Mouse (Mus musculus): ENCODE measurements around the gene Klf1. TPM values are rescaled to one million over a fixed set of nuclear protein-coding genes. Genes with fewer than 3 reads are reported as not detected.
A peak's percentile ranks its signal among the peaks of the same experiment; 100 is the strongest.

Klf1 gene
- polyA plus RNA-seq, 1 experiment from 2014 or later = 5.4 TPM

DNA sequence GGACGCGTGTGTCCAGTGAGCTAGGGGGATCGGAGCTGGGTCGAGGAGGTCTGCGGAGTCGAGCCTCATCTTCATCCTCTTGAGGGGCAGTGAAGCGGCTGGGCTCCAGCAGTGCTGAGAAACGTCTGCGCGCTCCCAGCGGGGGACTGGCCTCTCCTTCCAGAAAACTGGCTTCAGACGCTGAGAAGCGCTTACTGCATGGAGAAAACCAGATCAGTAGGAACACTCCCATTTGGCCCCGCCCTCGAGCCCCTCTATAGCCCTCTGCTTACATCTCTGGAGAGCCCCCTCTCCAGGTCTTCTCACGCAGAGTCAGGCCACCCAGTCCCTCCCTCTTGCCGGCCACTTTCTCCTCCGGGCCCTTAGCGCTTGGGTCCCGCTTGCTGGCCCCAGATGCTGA lies 16.1 kb downstream of the Klf1 start:
- 0 out of 2 replicates have a peak, but pooled peaks cover 4% of the 10 kb centered on the region for H3K36me3 ChIP-seq

DNA sequence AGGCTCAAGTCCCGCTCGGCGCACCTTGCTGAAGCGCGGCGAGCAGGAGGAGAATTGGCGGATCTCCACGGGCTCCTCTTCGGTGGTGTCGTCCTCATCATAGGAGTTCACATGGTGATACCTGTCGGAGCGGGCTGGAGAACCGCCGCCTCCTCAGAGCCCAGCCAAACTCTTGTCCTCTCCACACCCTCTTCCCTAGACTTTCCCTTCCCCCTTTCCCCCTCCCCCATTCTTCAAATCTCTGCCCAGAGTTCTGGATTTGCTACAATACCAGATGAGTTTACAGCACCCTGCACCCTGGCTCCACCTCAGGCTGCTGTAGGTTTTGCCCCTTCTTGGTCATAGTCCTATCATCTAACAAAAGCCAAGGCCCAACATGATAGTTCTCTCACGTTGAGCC lies 16.9 kb downstream of the Klf1 start:
- Histone ChIP-seq H3K36me3 (0 out of 2 replicates have a peak, but pooled peaks cover 4% of the 10 kb centered on the region), H3K27ac (no peak overlapping the region), H3K4me3 (no peak overlapping the region), H3K9me3 (no peaks in the 10 kb centered on the region), H3K9ac (no peak overlapping the region), H3K27me3 (peaks cover 46% of the 10 kb centered on the region), H3K4me2 (replicated peaks) (no peak overlapping the region), H3K4me1 (peaks cover under 1% of the 10 kb centered on the region; the same call in 1 of the 2 replicates)
- 93% methylated on average over 15 of the region's 15 CpGs for WGBS
- ATAC-seq (ENCODE audit: insufficient number of reproducible peaks, insufficient read depth, low FRiP score, low TSS enrichment) = no peak

More for the DNA sequence above, 16.1 kb downstream of the Klf1 start:
- peaks cover 55% of the 10 kb centered on the region for H3K27me3 ChIP-seq
- peaks cover 6% of the 10 kb centered on the region for H3K4me1 ChIP-seq
- 0 out of 2 replicates have a peak, but pooled peaks have one; percentile 29 for ATAC-seq (ENCODE audit: insufficient number of reproducible peaks, insufficient read depth, low FRiP score, low TSS enrichment)
- H3K4me2 ChIP-seq (replicated peaks) = no peak overlapping the region
- no peak overlapping the region for H3K9ac ChIP-seq
- H3K27ac ChIP-seq = no peak overlapping the region
- H3K9me3 ChIP-seq = no peaks in the 10 kb centered on the region
- 38% methylated on average over 20 of the region's 20 CpGs for whole genome bisulfite sequencing
- no peak overlapping the region for H3K4me3 ChIP-seq

DNA sequence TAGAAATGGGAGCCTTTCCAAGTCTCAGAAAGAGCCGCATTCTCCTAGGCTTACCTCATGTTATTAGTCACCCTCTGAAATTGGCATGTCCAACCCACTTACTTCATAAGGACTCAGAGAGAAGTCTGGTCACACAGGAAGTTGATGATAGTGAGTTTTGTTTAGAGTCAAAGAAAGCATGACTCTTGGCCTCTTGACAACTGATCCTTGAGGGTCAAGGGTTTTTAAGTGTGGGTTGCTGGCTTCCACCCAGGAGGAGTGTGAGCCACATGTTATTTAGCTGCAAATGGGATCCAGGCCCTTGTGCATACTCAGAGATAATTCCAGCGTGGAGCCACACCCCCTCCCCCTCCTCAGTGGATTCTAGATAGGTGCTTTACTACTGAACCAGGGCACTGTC lies 19.9 kb downstream of the Klf1 start:
- no peak overlapping the region for H3K9ac ChIP-seq
- H3K4me1 ChIP-seq = no peaks in the 10 kb centered on the region
- 74% methylated on average over 2 of the region's 2 CpGs for WGBS
- no peak overlapping the region for H3K4me3 ChIP-seq
- H3K27me3 ChIP-seq = peaks cover 24% of the 10 kb centered on the region
- no peak overlapping the region for H3K27ac ChIP-seq
- no peak for ATAC-seq (ENCODE audit: insufficient number of reproducible peaks, insufficient read depth, low FRiP score, low TSS enrichment)
- no peaks in the 10 kb centered on the region for H3K36me3 ChIP-seq
- no peak overlapping the region for H3K4me2 ChIP-seq (replicated peaks)
- no peaks in the 10 kb centered on the region for H3K9me3 ChIP-seq

GRCm38 (mm10) chr8:84925557-84925956 lies 23.8 kb downstream of the Klf1 start:
- no peak overlapping the region for H3K27ac ChIP-seq
- H3K4me2 ChIP-seq (replicated peaks) = no peak overlapping the region
- H3K4me3 ChIP-seq = no peak overlapping the region
- H3K9ac ChIP-seq = no peak overlapping the region
- H3K36me3 ChIP-seq = no peaks in the 10 kb centered on the region
- WGBS = 81% methylated on average over 7 of the region's 7 CpGs
- H3K9me3 ChIP-seq = no peaks in the 10 kb centered on the region
- no peaks in the 10 kb centered on the region for H3K4me1 ChIP-seq
- no peak for ATAC-seq (ENCODE audit: insufficient number of reproducible peaks, insufficient read depth, low FRiP score, low TSS enrichment)
- H3K27me3 ChIP-seq = peaks cover 24% of the 10 kb centered on the region

GRCm38 (mm10) chr8:84927513-84927912 lies 25.8 kb downstream of the Klf1 start:
- no peaks in the 10 kb centered on the region for H3K4me1 ChIP-seq
- ATAC-seq (ENCODE audit: insufficient number of reproducible peaks, insufficient read depth, low FRiP score, low TSS enrichment) = no peak
- no peak overlapping the region for H3K9ac ChIP-seq
- H3K27me3 ChIP-seq = peaks cover 39% of the 10 kb centered on the region
- no peak overlapping the region for H3K27ac ChIP-seq
- no peak overlapping the region for H3K4me2 ChIP-seq (replicated peaks)
- H3K36me3 ChIP-seq = no peaks in the 10 kb centered on the region
- H3K9me3 ChIP-seq = no peaks in the 10 kb centered on the region
- WGBS = 92% methylated on average over 1 of the region's 1 CpGs
- no peak overlapping the region for H3K4me3 ChIP-seq

GRCm38 (mm10) chr8:84928456-84929306 lies 27.0 kb downstream of the Klf1 start:
- H3K9me3 ChIP-seq = no peaks in the 10 kb centered on the region
- H3K4me2 ChIP-seq (replicated peaks) = peak overlapping the region; percentile 67
- H3K4me1 ChIP-seq = no peaks in the 10 kb centered on the region
- peak overlapping the region; percentile 31; the same call in 1 of the 2 replicates for H3K9ac ChIP-seq
- no peaks in the 10 kb centered on the region for H3K36me3 ChIP-seq
- WGBS = 4% methylated on average over 47 of the region's 52 CpGs
- no peak overlapping the region for H3K27ac ChIP-seq
- peaks cover 41% of the 10 kb centered on the region for H3K27me3 ChIP-seq
- peak overlapping the region; percentile 36 for H3K4me3 ChIP-seq
- ATAC-seq (ENCODE audit: insufficient number of reproducible peaks, insufficient read depth, low FRiP score, low TSS enrichment) = peak; percentile 66; the same call in 1 of the 2 replicates

DNA sequence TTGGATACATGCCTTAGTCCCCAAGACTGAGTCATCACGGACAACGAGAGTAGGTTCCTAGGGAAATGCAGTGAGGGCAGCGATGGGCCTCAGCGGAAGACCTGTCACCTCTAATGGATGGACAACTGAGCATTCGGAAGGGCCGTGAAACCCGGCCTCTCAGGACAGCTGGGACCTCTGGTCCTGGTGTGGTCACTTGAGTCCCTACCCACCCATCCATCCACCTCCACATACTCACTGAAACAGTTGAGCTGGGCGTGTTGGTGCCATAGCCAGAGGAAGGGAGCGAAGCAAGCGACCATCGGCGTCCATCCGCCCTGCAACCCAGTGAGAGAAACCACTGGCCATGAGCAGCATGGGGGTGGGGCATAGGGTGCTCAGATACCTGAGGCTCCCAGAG lies 28.9 kb downstream of the Klf1 start:
- Histone ChIP-seq H3K4me1 (peaks cover 7% of the 10 kb centered on the region; the same call in 1 of the 2 replicates), H3K9me3 (no peaks in the 10 kb centered on the region), H3K27me3 (peaks cover 60% of the 10 kb centered on the region), H3K4me2 (replicated peaks) (no peak overlapping the region), H3K4me3 (no peak overlapping the region), H3K27ac (no peak overlapping the region), H3K9ac (no peak overlapping the region), H3K36me3 (no peaks in the 10 kb centered on the region)
- no peak for ATAC-seq (ENCODE audit: insufficient number of reproducible peaks, insufficient read depth, low FRiP score, low TSS enrichment)
- 83% methylated on average over 13 of the region's 13 CpGs for WGBS

GRCm38 (mm10) chr8:84933767-84934559 lies 32.2 kb downstream of the Klf1 start:
- no peaks in the 10 kb centered on the region for H3K9me3 ChIP-seq
- H3K36me3 ChIP-seq = no peaks in the 10 kb centered on the region
- peaks cover 16% of the 10 kb centered on the region for H3K4me1 ChIP-seq
- no peak overlapping the region for H3K4me2 ChIP-seq (replicated peaks)
- ATAC-seq (ENCODE audit: insufficient number of reproducible peaks, insufficient read depth, low FRiP score, low TSS enrichment) = no peak
- WGBS = 77% methylated on average over 16 of the region's 16 CpGs
- H3K27me3 ChIP-seq = peaks cover 83% of the 10 kb centered on the region
- H3K4me3 ChIP-seq = no peak overlapping the region
- no peak overlapping the region for H3K9ac ChIP-seq
- H3K27ac ChIP-seq = no peak overlapping the region

DNA sequence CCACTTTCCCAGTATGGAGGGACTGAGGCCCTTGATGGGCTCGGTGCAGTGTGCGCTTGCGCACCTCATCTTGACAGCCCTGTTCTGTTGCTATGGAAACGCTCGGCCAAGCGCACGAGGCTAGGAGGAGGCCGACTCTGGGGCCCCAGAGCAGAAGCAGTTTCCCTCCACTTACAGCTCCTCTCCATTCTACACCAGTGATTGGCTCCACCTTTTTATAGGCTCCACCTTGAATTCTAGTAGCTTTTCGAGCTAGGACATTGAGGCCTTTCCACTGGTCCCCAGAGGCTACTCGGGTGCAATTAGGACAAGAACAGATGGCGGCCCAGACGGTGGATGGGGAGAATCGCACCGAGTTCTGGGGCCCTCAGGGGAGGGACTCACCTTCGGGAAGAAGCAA lies 33.1 kb downstream of the Klf1 start:
- Histone ChIP-seq H3K9ac (no peak overlapping the region), H3K4me3 (peak overlapping the region; percentile 6; the same call in 1 of the 2 replicates), H3K9me3 (no peaks in the 10 kb centered on the region), H3K27me3 (peaks cover 78% of the 10 kb centered on the region), H3K4me1 (peaks cover 16% of the 10 kb centered on the region), H3K27ac (no peak overlapping the region), H3K4me2 (replicated peaks) (peak overlapping the region; percentile 74; the same call in 1 of the 2 replicates), H3K36me3 (no peaks in the 10 kb centered on the region)
- ATAC-seq (ENCODE audit: insufficient number of reproducible peaks, insufficient read depth, low FRiP score, low TSS enrichment) = peak; percentile 77
- WGBS = 2% methylated on average over 15 of the region's 15 CpGs

DNA sequence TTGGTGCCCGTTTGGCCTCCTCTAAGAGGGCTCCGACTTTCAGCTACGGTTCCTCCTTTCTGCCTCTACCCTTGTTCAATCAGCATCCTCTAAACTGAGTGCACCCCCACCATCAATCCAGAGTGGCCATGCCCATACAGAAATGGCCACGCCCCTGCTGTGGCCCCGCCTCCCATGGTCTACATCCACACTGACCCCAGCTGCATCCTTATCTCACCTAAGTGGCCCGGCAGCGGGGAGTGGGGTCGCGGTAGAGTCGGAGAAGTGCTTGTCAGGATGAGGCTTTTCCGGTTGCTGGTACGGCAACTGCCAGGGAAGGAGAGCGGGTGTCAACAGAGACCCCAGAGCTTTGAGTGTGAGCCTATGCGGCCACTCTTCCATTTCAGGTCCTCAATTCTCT lies 33.8 kb downstream of the Klf1 start:
- H3K27ac ChIP-seq = no peak overlapping the region
- peak overlapping the region; percentile 74; the same call in 1 of the 2 replicates for H3K4me2 ChIP-seq (replicated peaks)
- H3K9me3 ChIP-seq = no peaks in the 10 kb centered on the region
- H3K4me1 ChIP-seq = peaks cover 16% of the 10 kb centered on the region
- no peaks in the 10 kb centered on the region for H3K36me3 ChIP-seq
- peaks cover 75% of the 10 kb centered on the region for H3K27me3 ChIP-seq
- H3K9ac ChIP-seq = no peak overlapping the region
- 3% methylated on average over 14 of the region's 14 CpGs for WGBS
- ATAC-seq (ENCODE audit: insufficient number of reproducible peaks, insufficient read depth, low FRiP score, low TSS enrichment) = no peak
- peak overlapping the region; percentile 20 for H3K4me3 ChIP-seq

- H3K9me3 ChIP-seq = no peaks in the 10 kb centered on the region
- ATAC-seq (ENCODE audit: insufficient number of reproducible peaks, insufficient read depth, low FRiP score, low TSS enrichment) = no peak
- no peak overlapping the region for H3K27ac ChIP-seq
- no peaks in the 10 kb centered on the region for H3K36me3 ChIP-seq
- H3K4me3 ChIP-seq = peak overlapping the region; percentile 44
- peaks cover 16% of the 10 kb centered on the region for H3K4me1 ChIP-seq
- 24% methylated on average over 23 of the region's 23 CpGs for WGBS
- H3K27me3 ChIP-seq = peaks cover 76% of the 10 kb centered on the region
- H3K4me2 ChIP-seq (replicated peaks) = peak overlapping the region; percentile 74
- peak overlapping the region; percentile 41; the same call in 1 of the 2 replicates for H3K9ac ChIP-seq
Observed at GRCm38 (mm10) chr8:84936041-84936961, 34.6 kb downstream of the Klf1 start.

All from embryonic facial prominence, embryonic 12.5 days (tissue).